Mouse (Mus musculus): ENCODE measurements around the gene Coq2.

DNA sequence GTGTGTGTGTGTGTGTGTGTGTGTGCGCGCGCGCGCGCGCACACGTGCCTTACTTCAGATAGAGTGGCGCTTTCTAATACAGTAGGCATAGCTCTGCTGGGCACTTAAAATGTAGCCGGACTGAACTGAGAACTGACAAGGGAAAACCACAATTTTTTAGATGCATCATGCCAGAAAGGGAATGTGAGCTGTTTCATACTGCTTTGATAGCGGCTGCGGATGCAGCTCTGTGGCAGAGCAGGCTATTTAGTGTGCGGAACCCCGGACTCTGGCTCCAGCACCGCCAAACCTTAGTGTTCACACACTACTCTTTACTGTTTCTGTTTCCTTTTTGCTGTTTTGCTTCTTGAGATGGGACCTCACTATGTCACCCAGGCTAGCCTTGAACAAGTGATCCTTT, 41.8 kb upstream of the Coq2 start:
- no peak for TF ChIP-seq ZC3H11A (IDR thresholded peaks at IDR 0.05; ENCODE audit: borderline replicate concordance, low read depth, low read length)
- TF ChIP-seq ZNF384 (IDR thresholded peaks at IDR 0.05; ENCODE audit: low read depth, low read length), result no peak
- TF ChIP-seq MAFK (IDR thresholded peaks at IDR 0.05; ENCODE audit: insufficient read depth, low read depth, low read length), result no peak
- no peak for TF ChIP-seq HCFC1 (IDR thresholded peaks at IDR 0.05; ENCODE audit: borderline replicate concordance, insufficient read depth, low read length)
- no peak for TF ChIP-seq CHD2 (IDR thresholded peaks at IDR 0.05; ENCODE audit: low read depth, low read length)
